ENCODE assay signal across 24 mouse cellular contexts in genomic region chr14:41029303-41029702, GRCm38 (mm10). TPM values are rescaled to one million over a fixed set of nuclear protein-coding genes. Genes with fewer than 3 reads are reported as not detected.
"Had no signal": no experiment of that assay in that cellular context is flagged by ENCODE, and none has a peak within 500 bp of the region (broad histone marks: within the 10 kb centered on the region; RNA-seq: fewer than 3 reads in every experiment).

No protein-coding gene starts in this region.

- DNase-seq: kidney, postnatal 25 days; layer of hippocampus, adult 9-11 months; layer of hippocampus, postnatal 36 days; liver, embryonic 13.5 days; lung, adult 2 months; lung, postnatal 36 days; right cerebral cortex, adult 18-20 months; spleen, adult 18-20 months; thymus, adult 2 months; thymus, postnatal 25 days had no signal

- H3K4me2 ChIP-seq: hindbrain, embryonic 12.5 days; limb, embryonic 12.5 days; liver, embryonic 13.5 days; midbrain, embryonic 13.5 days; neural tube, embryonic 15.5 days had no signal

- H3K4me3 ChIP-seq: hindbrain, embryonic 12.5 days; limb, embryonic 12.5 days; liver, embryonic 13.5 days; midbrain, embryonic 13.5 days; myocyte; neural tube, embryonic 15.5 days had no signal

- H3K4me1 ChIP-seq: hindbrain, embryonic 12.5 days; limb, embryonic 12.5 days; midbrain, embryonic 13.5 days; neural tube, embryonic 15.5 days had no signal

- H3K27me3 ChIP-seq: hindbrain, embryonic 12.5 days; limb, embryonic 12.5 days; liver, embryonic 13.5 days; neural tube, embryonic 15.5 days had no signal

- H3K9me3 ChIP-seq: hindbrain, embryonic 12.5 days; limb, embryonic 12.5 days; liver, embryonic 13.5 days; midbrain, embryonic 13.5 days; neural tube, embryonic 15.5 days had no signal

- ATAC-seq: hindbrain, embryonic 16.5 days; inflammation-experienced regulatory T-cells, adult 6 months; lung, postnatal 0 days; midbrain, embryonic 13.5 days had no signal

- H3K36me3 ChIP-seq: hindbrain, embryonic 12.5 days; limb, embryonic 12.5 days; liver, embryonic 13.5 days; midbrain, embryonic 13.5 days; neural tube, embryonic 15.5 days had no signal

- H3K9ac ChIP-seq: hindbrain, embryonic 12.5 days; limb, embryonic 12.5 days; liver, embryonic 13.5 days; midbrain, embryonic 13.5 days; neural tube, embryonic 15.5 days had no signal

- H3K27ac ChIP-seq: hindbrain, embryonic 12.5 days; limb, embryonic 12.5 days; liver, embryonic 13.5 days; midbrain, embryonic 13.5 days; neural tube, embryonic 15.5 days had no signal

RNA-seq across cellular contexts. Expression of gene Dydc2, which starts 39.7 kb away (rescaled TPM):
- total RNA-seq: megakaryocyte progenitor cell, adult 5-6 weeks had no signal
- polyA plus RNA-seq: inflammation-experienced regulatory T-cells, adult 6 months; limb, embryonic 12.5 days; liver, embryonic 13.5 days; myocyte; stomach, embryonic 14.5 days; thymus, adult 2 months; urinary bladder, adult 2 months had no signal

RNA-seq across cellular contexts. Expression of gene Dydc1, which starts 43.4 kb away (rescaled TPM):
- total RNA-seq: layer of hippocampus, adult 18-20 months; layer of hippocampus, postnatal 36 days; left cerebral cortex, postnatal 36 days; megakaryocyte progenitor cell, adult 5-6 weeks had no signal
- polyA plus RNA-seq: inflammation-experienced regulatory T-cells, adult 6 months; limb, embryonic 12.5 days; liver, embryonic 13.5 days; midbrain, embryonic 13.5 days; myocyte; neural tube, embryonic 11.5 days; neural tube, embryonic 15.5 days; stomach, embryonic 14.5 days; urinary bladder, adult 2 months had no signal
